Mouse (Mus musculus): ENCODE measurements around the gene Homer2.

Homer2 gene

GRCm38 (mm10) chr7:81587238-81587637 is 120.1 kb downstream of the Homer2 start:
- DNase-seq (ENCODE audit: low spot score): no peak

- DNase-seq (ENCODE audit: low spot score): no peak
Observed at GRCm38 (mm10) chr7:81585326-81585725, 122.0 kb downstream of the Homer2 start.

DNA sequence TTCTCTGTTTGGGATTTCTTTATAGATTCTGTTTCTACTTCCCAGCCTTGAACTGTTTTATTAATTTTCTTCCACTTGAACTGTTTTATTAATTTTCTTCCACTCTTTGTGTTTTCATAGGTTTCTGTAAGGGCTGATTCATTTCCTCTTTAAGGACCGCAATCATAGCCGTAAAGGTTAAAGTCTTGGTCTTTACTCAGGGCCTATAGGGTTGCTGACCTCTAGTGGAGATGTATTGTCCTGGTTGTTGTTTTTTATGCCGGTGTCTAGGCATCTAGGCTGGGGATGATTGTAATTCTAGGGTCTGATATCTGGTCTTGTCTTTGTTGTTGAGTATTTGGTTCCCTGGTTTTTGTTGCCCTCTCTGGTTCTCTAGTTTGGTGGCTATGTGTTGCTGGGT is 123.8 kb downstream of the Homer2 start:
- no peak for DNase-seq (ENCODE audit: low spot score)

DNA sequence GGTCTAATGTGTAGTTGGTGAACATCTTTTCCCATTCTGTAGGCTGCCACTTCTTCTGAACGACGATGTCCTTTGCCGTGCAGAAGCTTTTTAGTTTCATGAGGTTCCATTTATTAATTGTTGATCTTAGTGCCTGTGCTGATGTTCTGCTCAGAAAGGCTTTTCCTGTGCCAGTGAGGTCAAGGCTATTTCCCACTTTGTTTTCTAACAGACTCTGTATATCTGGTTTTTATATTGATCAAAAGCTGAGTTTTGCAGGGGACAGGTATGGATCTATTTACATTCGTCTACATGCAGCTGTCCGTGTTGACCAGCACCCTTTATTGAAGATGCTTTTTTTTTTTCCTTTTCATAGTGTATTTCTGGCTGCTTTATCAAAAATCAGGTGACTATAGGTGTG is 128.0 kb downstream of the Homer2 start:
- no peak for DNase-seq (ENCODE audit: low spot score)

DNA sequence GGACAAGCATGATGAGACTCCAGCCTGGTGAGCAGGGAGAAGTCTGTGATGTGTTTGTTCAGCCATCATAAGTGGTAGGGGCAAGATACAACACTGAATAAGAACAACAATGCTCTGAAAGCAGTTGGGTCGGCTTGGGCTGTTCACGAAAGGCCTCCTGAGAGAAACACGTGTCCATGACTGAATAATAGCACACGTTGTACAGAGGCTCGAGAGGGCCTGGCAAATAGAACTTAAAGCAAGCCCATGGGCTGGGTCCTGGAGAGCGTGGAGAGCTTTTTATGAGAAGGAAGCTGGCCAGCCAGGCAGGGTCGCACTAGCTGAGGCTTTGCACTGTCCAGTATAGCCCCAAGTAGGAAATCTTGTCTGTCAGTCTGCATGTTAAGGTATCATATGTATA is 128.9 kb downstream of the Homer2 start:
- DNase-seq (ENCODE audit: low spot score): no peak

- no peak for DNase-seq (ENCODE audit: low spot score)
Observed at GRCm38 (mm10) chr7:81577872-81578271, 129.5 kb downstream of the Homer2 start.

- DNase-seq (ENCODE audit: low spot score): no peak
Observed at GRCm38 (mm10) chr7:81575606-81576005, 131.7 kb downstream of the Homer2 start.

DNA sequence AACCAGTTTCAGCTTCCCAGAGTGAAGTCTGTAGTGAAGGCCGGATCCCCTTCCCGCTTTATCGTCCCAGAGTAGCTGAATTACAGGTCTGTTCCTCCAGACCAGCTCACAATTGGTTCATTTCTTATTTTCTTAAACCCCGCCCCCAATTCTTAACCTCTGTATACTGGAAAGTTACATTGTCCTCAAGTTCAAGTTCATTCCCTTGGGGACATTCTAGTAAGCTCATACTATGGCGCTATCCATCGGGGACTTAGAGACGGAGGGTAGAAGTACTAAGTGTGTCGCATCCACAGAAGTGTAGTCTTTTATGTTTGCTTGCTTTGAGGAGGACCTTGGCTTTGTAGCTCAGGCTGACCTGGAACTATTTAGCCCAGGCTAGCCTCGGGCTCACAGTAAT is 133.5 kb downstream of the Homer2 start:
- no peak for DNase-seq (ENCODE audit: low spot score)

DNA sequence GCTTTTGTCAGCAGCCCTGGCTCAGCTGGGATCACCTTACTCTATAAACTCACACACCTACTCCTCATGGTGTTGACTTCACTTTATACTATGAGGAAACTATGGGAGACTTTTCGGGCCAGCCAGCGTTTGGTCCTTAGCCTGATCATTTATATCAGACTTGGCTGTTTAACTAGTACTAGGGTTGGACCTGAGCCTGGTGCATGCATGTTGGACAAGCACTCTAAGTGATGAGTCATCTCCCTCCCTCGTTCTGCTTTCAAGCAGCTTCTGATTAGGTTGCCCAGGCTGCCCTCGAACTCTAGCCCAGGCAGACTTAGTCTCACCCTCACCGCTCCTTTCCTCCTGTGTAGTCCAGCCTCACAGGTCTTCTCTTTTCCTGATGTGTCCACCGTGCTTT is 133.9 kb downstream of the Homer2 start:
- no peak for DNase-seq (ENCODE audit: low spot score)

DNA sequence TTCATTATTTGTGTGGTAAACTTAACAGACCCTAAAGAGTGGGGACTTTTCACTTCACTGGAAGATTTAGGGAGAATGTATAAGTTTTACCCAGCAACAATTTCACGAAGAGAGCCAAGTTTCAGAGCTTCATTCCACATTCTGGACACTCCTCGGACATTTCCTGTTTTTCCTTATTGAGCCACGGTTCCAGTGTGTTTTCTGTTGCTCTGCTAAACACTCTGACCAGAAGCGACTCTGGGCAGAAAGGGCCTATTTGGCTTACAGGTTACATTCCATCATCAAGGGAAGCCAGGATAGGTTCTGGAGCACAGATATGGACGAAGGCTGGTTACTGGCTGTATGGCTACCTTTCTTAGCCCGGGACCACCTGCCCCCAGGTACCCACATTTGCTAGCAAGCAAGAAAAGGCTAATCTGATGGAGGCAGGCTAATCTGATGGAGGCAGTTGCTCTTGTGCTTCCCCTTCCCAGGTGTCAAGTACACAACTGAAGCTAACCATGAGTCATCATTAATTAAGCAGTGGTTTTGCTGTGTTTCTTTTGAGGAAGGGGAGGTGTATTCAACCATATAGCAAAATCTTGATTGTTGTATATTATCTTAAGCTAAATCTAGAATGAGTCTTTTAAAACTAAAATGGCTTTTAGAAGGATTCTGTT is 134.6 kb downstream of the Homer2 start:
- no peak for DNase-seq (ENCODE audit: low spot score)

- no peak for DNase-seq (ENCODE audit: low spot score)
Observed at GRCm38 (mm10) chr7:81571941-81572441, 135.3 kb downstream of the Homer2 start.

GRCm38 (mm10) chr7:81571108-81571940 is 136.0 kb downstream of the Homer2 start, which contains the start of gene Whamm:
TSS of gene Whamm (plus strand) at chr7:81571266.
- peak; percentile 60 for DNase-seq (ENCODE audit: low spot score)

DNA sequence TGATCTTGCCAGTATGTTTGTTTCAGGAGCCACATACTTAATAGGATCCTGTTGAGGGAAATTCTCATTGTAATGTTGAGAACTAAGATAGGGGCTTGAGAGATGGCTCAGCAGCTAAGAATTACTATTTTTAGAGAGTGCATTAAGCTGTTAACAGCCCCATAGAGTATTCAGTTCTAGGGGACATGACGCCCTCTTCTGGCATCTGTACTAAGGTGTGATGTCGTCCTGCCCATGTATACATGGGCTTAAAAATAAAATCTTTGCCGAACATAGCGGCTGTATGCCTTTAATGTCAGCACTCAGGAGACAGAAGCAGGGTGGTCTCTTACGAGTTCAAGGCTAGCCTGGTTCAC is 136.6 kb downstream of the Homer2 start:
- DNase-seq (ENCODE audit: low spot score): no peak

DNA sequence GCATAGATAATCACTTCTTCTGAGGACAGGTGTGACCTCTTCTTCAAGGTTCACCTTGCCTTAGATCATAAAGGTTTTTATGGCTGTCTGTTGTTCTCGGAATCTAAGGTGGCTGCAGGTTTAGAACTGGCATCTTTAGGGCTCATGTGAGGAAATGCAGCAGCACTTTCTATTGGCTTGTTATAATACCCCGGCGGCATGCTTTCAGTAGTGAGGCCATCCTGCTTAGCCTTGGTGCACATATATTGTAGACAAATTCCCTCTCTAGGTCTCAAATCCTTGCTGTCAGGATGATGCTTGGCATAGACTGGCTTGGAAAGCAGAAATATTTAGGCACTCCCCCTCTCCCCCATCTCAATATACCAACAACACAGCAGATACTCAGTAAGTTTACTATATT is 137.1 kb downstream of the Homer2 start:
- DNase-seq (ENCODE audit: low spot score): no peak

- DNase-seq (ENCODE audit: low spot score): no peak
Observed at GRCm38 (mm10) chr7:81569851-81570250, 137.5 kb downstream of the Homer2 start.

DNA sequence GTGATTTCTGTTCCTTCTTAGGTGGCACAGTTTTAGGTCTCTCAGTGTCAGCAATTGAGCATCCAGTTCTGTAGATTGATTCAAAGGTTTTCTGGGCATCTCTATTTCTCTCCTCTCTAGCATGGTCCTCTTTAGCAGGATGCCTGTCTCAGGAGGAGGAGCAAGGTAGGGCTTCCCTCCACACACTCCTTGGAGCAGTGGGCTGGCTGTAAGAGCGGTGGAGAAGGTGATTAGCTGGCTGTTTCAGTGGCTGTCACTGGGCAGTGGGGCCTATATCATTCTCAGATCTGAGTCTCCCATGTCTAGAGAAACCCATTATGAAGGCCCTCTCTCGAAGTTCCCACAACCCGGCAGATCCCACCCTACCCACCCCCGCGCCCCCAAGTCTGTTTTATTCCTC is 139.9 kb downstream of the Homer2 start:
- no peak for DNase-seq (ENCODE audit: low spot score)

DNA sequence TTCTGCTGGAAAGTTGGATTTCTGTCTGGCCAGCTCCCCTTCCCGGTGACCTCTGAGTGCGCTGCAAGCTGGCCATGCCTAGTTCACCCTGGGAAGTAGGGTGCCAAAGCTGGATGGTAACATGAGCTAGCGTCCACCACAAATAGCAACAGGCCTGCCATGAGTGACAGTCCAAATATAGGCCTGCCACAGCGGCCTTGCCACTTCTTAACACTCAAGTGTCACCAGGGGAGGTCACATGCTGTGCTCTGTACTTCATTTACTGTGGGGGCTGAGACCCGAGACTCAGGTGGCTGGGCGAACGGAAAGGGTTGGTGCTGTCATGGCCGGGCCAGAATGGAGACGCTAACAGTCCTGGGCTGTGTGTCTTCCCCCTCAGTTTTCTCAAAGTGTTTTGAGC is 140.4 kb downstream of the Homer2 start, which contains the start of gene Fsd2:
Gene Fsd2, minus strand, starts transcription at position 53 of the 400 bp plus-strand sequence.
- DNase-seq (ENCODE audit: low spot score): no peak

DNA sequence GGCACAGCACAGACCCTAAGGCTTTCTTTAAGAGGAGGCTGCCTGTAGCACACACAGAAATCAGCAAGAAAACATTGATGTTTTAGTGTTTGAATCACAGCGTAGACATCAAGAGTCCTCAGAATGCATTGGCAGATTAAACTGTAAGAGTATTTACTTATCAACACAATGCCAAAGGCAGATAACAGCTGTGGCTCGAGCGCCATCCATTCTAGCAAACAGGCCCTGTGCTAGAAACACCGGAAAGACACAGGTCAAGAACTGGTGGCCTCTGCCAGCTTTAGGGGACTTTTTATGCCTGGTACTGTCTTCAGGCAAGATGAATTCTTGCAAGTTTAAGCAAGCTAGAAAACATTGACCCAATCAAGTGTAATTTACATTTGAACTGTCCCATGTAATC is 141.0 kb downstream of the Homer2 start:
- no peak for DNase-seq (ENCODE audit: low spot score)

GRCm38 (mm10) chr7:81565381-81566055 is 141.8 kb downstream of the Homer2 start:
- no peak for DNase-seq (ENCODE audit: low spot score)

GRCm38 (mm10) chr7:81564766-81565165 is 142.6 kb downstream of the Homer2 start:
- DNase-seq (ENCODE audit: low spot score): no peak

- DNase-seq (ENCODE audit: low spot score): no peak
Observed at GRCm38 (mm10) chr7:81563506-81564015, 143.8 kb downstream of the Homer2 start.

DNA sequence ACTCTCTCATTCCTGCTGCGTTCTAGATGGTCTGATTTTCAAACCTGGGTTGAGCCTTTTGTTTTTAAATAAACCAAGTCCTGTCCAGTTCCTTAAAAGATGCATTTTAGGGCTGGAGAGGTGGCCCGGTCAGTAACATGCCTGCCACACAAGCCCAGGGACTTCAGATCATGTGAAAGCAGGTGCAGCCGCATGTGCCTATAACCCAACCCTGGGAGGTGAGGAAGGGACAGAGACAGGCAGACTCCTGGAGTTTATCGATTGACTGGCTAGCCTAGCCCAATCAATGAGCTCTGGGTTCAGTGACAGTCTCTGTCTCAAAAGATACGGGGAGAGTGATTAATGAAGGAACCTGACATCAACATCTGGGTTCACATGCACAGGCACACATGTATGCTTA is 146.1 kb downstream of the Homer2 start:
- no peak for DNase-seq (ENCODE audit: low spot score)

Measured in urinary bladder, postnatal 10 days (tissue).